Mouse (Mus musculus) hindbrain, postnatal 0 days (tissue): ENCODE results near the gene Gm11938. TPM values are rescaled to one million over a fixed set of nuclear protein-coding genes. Genes with fewer than 3 reads are reported as not detected.

ENCODE experiments used
- ATAC-seq: fragments of 200-750 bp; cut with Nextera tagmentation; 2 replicates; pipeline ENCODE4 v1.8.0; 2017; ENCODE audit warnings: mild to moderate bottlenecking, moderate TSS enrichment, moderate library complexity
- DNase-seq: peaks from one replicate; pipeline ENCODE4 v3.0.0-alpha.2; 2015; ENCODE audit warnings: low spot score
- H3K27ac ChIP-seq: fragments of 300-500 bp; sonication (generic); 2 replicates; pipeline ENCODE4 v1.5.1; 2014; ENCODE audit warnings: mild to moderate bottlenecking
- H3K27me3 ChIP-seq: fragments of 300-500 bp; sonication (generic); 2 replicates; pipeline ENCODE4 v1.6.1; 2014; ENCODE audit warnings: low read length, mixed read lengths; ENCODE audit not compliant: insufficient read depth
- H3K36me3 ChIP-seq: fragments of 300-500 bp; sonication (generic); 2 replicates; pipeline ENCODE4 v1.6.1; 2014; ENCODE audit warnings: low read length, mixed read lengths; ENCODE audit not compliant: insufficient read depth
- H3K4me1 ChIP-seq: fragments of 300-500 bp; sonication (generic); 2 replicates; pipeline ENCODE4 v1.6.1; 2014; ENCODE audit warnings: antibody characterized with exemption, low read length, mixed read lengths; ENCODE audit not compliant: insufficient read depth
- H3K4me2 ChIP-seq: fragments of 300-500 bp; sonication (generic); 2 replicates; pipeline ENCODE4 v1.6.1; 2014; ENCODE audit warnings: low read depth, mild to moderate bottlenecking, low read length, moderate library complexity, mixed read lengths
- H3K4me3 ChIP-seq: fragments of 300-500 bp; sonication (generic); 2 replicates; pipeline ENCODE4 v1.5.1; 2014; ENCODE audit warnings: low read length
- H3K9ac ChIP-seq: fragments of 300-500 bp; sonication (generic); replicated peaks from 2 replicates; pipeline ENCODE4 v1.6.1; 2014; ENCODE audit warnings: mild to moderate bottlenecking, low read length, moderate library complexity, mixed read lengths
- H3K9me3 ChIP-seq: fragments of 300-500 bp; sonication (generic); 2 replicates; pipeline ENCODE4 v1.6.1; 2016; ENCODE audit warnings: low read length, mixed read lengths
- CTCF ChIP-seq: IDR thresholded peaks from 2 replicates; pipeline ENCODE4 v1.5.1; 2016; ENCODE audit warnings: antibody characterized with exemption, control low read depth, low read depth
- WGBS: fragments of 180-500 bp; shearing (Covaris S2); extraction: QIAGEN DNeasy Blood & Tissue Kit; methylation state at CpG from one replicate; pipeline ENCODE4 v1.1.7; 2014; 5-methylcytosine and 5-hydroxymethylcytosine counted together
- polyA plus RNA-seq: library from polyadenylated mRNA; unstranded; fragments of >200 nt; fragmentation: Nextera tagmentation; extraction: Ambion mirVana; gene quantifications from 2 replicates; pipeline ENCODE4 v1.2.1, GENCODE M21; 2015
- total RNA-seq: library from RNA; depleted of rRNA; stranded (reverse); fragments of >200 nt; gene quantifications from 2 replicates; pipeline ENCODE4 v1.2.3, GENCODE M21; 2014; rRNA removed

Gene Gm11938
- total and polyA plus RNA-seq, 2 experiments from 2014 or later, result not detected

GRCm38 (mm10) chr11:99556753-99557152 lies 46.4 kb downstream of the Gm11938 start, which contains the start of gene Krtap3-2:
Gene Krtap3-2 (minus strand): TSS chr11:99556853.
- Histone ChIP-seq H3K36me3 (no peaks in the 10 kb centered on the region), H3K9ac (no peak within 1 kb of the TSS), H3K4me1 (no peaks in the 10 kb centered on the region), H3K9me3 (no peaks in the 10 kb centered on the region), H3K4me2 (no peak within 1 kb of the TSS), H3K4me3 (no peak within 1 kb of the TSS), H3K27ac (no peak within 1 kb of the TSS), H3K27me3 (no peaks in the 10 kb centered on the region)
- DNase-seq (no peak), ATAC-seq (no peak)
- TF ChIP-seq CTCF, result no peak
- WGBS, result 77% methylated on average over 2 of the region's 2 CpGs

GRCm38 (mm10) chr11:99556195-99556594 lies 46.9 kb downstream of the Gm11938 start:
- no peak for TF ChIP-seq CTCF
- H3K36me3 ChIP-seq, result no peaks in the 10 kb centered on the region
- no peaks in the 10 kb centered on the region for H3K4me1 ChIP-seq
- H3K9me3 ChIP-seq, result no peaks in the 10 kb centered on the region
- H3K4me2 ChIP-seq, result no peak overlapping the region
- WGBS, result 89% methylated on average over 2 of the region's 2 CpGs
- no peak overlapping the region for H3K27ac ChIP-seq
- ATAC-seq, result no peak
- H3K27me3 ChIP-seq, result no peaks in the 10 kb centered on the region
- no peak overlapping the region for H3K9ac ChIP-seq
- DNase-seq, result no peak
- H3K4me3 ChIP-seq, result no peak overlapping the region

Other genes with a start within 250 kb of the Gm11938 start
Only the 30 nearest of the 36 such genes appear.
- 0.68 TPM in 2 replicates for gene Krt12, start 181.0 kb downstream of the Gm11938 start, total RNA-seq
- 0.50 and 0.53 TPM in 2 replicates for gene Krt12, start 181.0 kb downstream of the Gm11938 start, polyA plus RNA-seq
- 0.18 TPM in 1 of 2 replicates, not detected in the other for gene Krt20, start 165.2 kb downstream of the Gm11938 start, total RNA-seq
- gene Krt20, start 165.2 kb downstream of the Gm11938 start, polyA plus RNA-seq, result 0.11 and 0.24 TPM in 2 replicates
- not detected in 2 replicates for gene Krt23, start 110.2 kb downstream of the Gm11938 start, total RNA-seq
- gene Krt23, start 110.2 kb downstream of the Gm11938 start, polyA plus RNA-seq, result 0.40 and 0.41 TPM in 2 replicates
- not detected in 2 replicates for gene Krt39, start 82.0 kb downstream of the Gm11938 start, total RNA-seq
- not detected in 2 replicates for gene Krt39, start 82.0 kb downstream of the Gm11938 start, polyA plus RNA-seq
- not detected in 2 replicates for gene Krt40, start 60.1 kb downstream of the Gm11938 start, total RNA-seq
- not detected in 2 replicates for gene Krt40, start 60.1 kb downstream of the Gm11938 start, polyA plus RNA-seq
- gene Krtap3-3, start 52.4 kb downstream of the Gm11938 start, total RNA-seq, result not detected in 2 replicates
- gene Krtap3-3, start 52.4 kb downstream of the Gm11938 start, polyA plus RNA-seq, result not detected in 2 replicates
- gene Krtap3-2, start 46.5 kb downstream of the Gm11938 start, total RNA-seq, result not detected in 2 replicates
- gene Krtap3-2, start 46.5 kb downstream of the Gm11938 start, polyA plus RNA-seq, result not detected in 2 replicates
- not detected in 2 replicates for gene Gm11939, start 43.8 kb downstream of the Gm11938 start, total RNA-seq
- not detected in 2 replicates for gene Gm11939, start 43.8 kb downstream of the Gm11938 start, polyA plus RNA-seq
- gene Krtap3-1, start 36.7 kb downstream of the Gm11938 start, total RNA-seq, result not detected in 2 replicates
- not detected in 2 replicates for gene Krtap3-1, start 36.7 kb downstream of the Gm11938 start, polyA plus RNA-seq
- gene Krtap1-5, start 22.3 kb downstream of the Gm11938 start, total RNA-seq, result not detected in 2 replicates
- not detected in 2 replicates for gene Krtap1-5, start 22.3 kb downstream of the Gm11938 start, polyA plus RNA-seq
- not detected in 2 replicates for gene Krtap1-4, start 19.7 kb downstream of the Gm11938 start, total RNA-seq
- not detected in 2 replicates for gene Krtap1-4, start 19.7 kb downstream of the Gm11938 start, polyA plus RNA-seq
- gene Krtap1-3, start 12.0 kb downstream of the Gm11938 start, total RNA-seq, result not detected in 2 replicates
- not detected in 2 replicates for gene Krtap1-3, start 12.0 kb downstream of the Gm11938 start, polyA plus RNA-seq
- not detected in 2 replicates for gene Krtap9-3, start 5.2 kb downstream of the Gm11938 start, total RNA-seq
- gene Krtap9-3, start 5.2 kb downstream of the Gm11938 start, polyA plus RNA-seq, result not detected in 2 replicates
- gene Gm11937, start 6.9 kb upstream of the Gm11938 start, total RNA-seq, result not detected in 2 replicates
- gene Gm11937, start 6.9 kb upstream of the Gm11938 start, polyA plus RNA-seq, result not detected in 2 replicates
- 2.8 TPM in 1 of 2 replicates, not detected in the other for gene Krtap2-4, start 11.5 kb upstream of the Gm11938 start, total RNA-seq
- gene Krtap2-4, start 11.5 kb upstream of the Gm11938 start, polyA plus RNA-seq, result not detected in 2 replicates
- gene Gm11562, start 17.1 kb upstream of the Gm11938 start, total RNA-seq, result not detected in 2 replicates
- not detected in 2 replicates for gene Gm11562, start 17.1 kb upstream of the Gm11938 start, polyA plus RNA-seq
- not detected in 2 replicates for gene Krtap4-1, start 24.9 kb upstream of the Gm11938 start, total RNA-seq
- not detected in 2 replicates for gene Krtap4-1, start 24.9 kb upstream of the Gm11938 start, polyA plus RNA-seq
- not detected in 2 replicates for gene Krtap4-2, start 31.8 kb upstream of the Gm11938 start, total RNA-seq
- not detected in 2 replicates for gene Krtap4-2, start 31.8 kb upstream of the Gm11938 start, polyA plus RNA-seq
- gene Krtap4-7, start 40.8 kb upstream of the Gm11938 start, total RNA-seq, result not detected in 2 replicates
- gene Krtap4-7, start 40.8 kb upstream of the Gm11938 start, polyA plus RNA-seq, result not detected in 2 replicates
- not detected in 2 replicates for gene Gm11555, start 46.9 kb upstream of the Gm11938 start, total RNA-seq
- not detected in 2 replicates for gene Gm11555, start 46.9 kb upstream of the Gm11938 start, polyA plus RNA-seq
- not detected in 2 replicates for gene Gm11563, start 55.7 kb upstream of the Gm11938 start, total RNA-seq
- not detected in 2 replicates for gene Gm11563, start 55.7 kb upstream of the Gm11938 start, polyA plus RNA-seq
- gene Krtap4-6, start 62.7 kb upstream of the Gm11938 start, total RNA-seq, result not detected in 2 replicates
- gene Krtap4-6, start 62.7 kb upstream of the Gm11938 start, polyA plus RNA-seq, result not detected in 2 replicates
- not detected in 2 replicates for gene Gm14190, start 87.4 kb upstream of the Gm11938 start, total RNA-seq
- not detected in 2 replicates for gene Gm14190, start 87.4 kb upstream of the Gm11938 start, polyA plus RNA-seq
- gene Gm14180, start 131.0 kb upstream of the Gm11938 start, total RNA-seq, result not detected in 2 replicates
- gene Gm14180, start 131.0 kb upstream of the Gm11938 start, polyA plus RNA-seq, result not detected in 2 replicates
- gene Gm11595, start 169.6 kb upstream of the Gm11938 start, total RNA-seq, result not detected in 2 replicates
- not detected in 2 replicates for gene Gm11595, start 169.6 kb upstream of the Gm11938 start, polyA plus RNA-seq
- gene Krtap4-8, start 177.4 kb upstream of the Gm11938 start, total RNA-seq, result not detected in 2 replicates
- not detected in 2 replicates for gene Krtap4-8, start 177.4 kb upstream of the Gm11938 start, polyA plus RNA-seq
- gene Krtap4-9, start 181.9 kb upstream of the Gm11938 start, total RNA-seq, result not detected in 2 replicates
- gene Krtap4-9, start 181.9 kb upstream of the Gm11938 start, polyA plus RNA-seq, result not detected in 2 replicates
- not detected in 2 replicates for gene Gm11596, start 190.2 kb upstream of the Gm11938 start, total RNA-seq
- not detected in 2 replicates for gene Gm11596, start 190.2 kb upstream of the Gm11938 start, polyA plus RNA-seq
- not detected in 2 replicates for gene Gm11569, start 195.6 kb upstream of the Gm11938 start, total RNA-seq
- not detected in 2 replicates for gene Gm11569, start 195.6 kb upstream of the Gm11938 start, polyA plus RNA-seq
- not detected in 2 replicates for gene Gm11554, start 201.1 kb upstream of the Gm11938 start, total RNA-seq
- not detected in 2 replicates for gene Gm11554, start 201.1 kb upstream of the Gm11938 start, polyA plus RNA-seq